Mouse (Mus musculus): ENCODE data around the gene Uck1. TPM values are rescaled to one million over a fixed set of nuclear protein-coding genes. Genes with fewer than 3 reads are reported as not detected.

Uck1 gene
- polyA plus RNA-seq, 1 experiment from 2014 or later = 60.8 TPM

DNA sequence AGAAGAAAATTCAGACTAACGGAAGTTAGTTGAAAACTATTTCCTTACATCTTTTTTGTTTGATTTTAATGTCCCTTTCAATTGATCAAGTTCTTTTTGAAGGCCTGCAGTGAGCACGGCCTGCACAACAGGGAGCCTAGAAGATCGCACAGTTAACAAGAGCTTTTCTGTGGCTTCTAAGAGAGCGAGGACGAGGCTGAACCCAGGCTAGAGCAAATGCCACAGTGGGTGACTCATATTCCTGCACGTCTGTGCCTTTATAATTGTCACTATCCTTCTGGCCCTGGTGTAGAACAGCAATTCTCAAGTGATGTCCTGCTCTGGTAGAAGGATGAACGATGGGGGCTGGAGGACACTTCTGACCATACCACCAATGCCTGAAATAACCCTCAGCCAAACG is 42.3 kb downstream of the Uck1 start:
- Histone ChIP-seq H3K27me3 (ENCODE audit: control insufficient read depth, insufficient read depth, low read depth, low read length) (no peaks in the 10 kb centered on the region), H3K9me3 (ENCODE audit: control insufficient read depth, low read length) (no peaks in the 10 kb centered on the region), H3K4me2 (ENCODE audit: low read depth, low read length) (no peak overlapping the region), H3K9ac (ENCODE audit: low read length) (no peak overlapping the region), H3K4me1 (replicated peaks; ENCODE audit: control insufficient read depth, insufficient read depth, low read length) (0 out of 2 replicates have a peak, but pooled peaks cover 2% of the 10 kb centered on the region), H3K4me3 (ENCODE audit: low read length) (no peak overlapping the region), H3K27ac (ENCODE audit: low read length) (no peak overlapping the region), H3K36me3 (ENCODE audit: control insufficient read depth, insufficient read depth, low read length) (peaks cover 89% of the 10 kb centered on the region)
- ATAC-seq (ENCODE audit: low read depth) = no peak
- WGBS = 84% methylated on average over 8 of the region's 8 CpGs

DNA sequence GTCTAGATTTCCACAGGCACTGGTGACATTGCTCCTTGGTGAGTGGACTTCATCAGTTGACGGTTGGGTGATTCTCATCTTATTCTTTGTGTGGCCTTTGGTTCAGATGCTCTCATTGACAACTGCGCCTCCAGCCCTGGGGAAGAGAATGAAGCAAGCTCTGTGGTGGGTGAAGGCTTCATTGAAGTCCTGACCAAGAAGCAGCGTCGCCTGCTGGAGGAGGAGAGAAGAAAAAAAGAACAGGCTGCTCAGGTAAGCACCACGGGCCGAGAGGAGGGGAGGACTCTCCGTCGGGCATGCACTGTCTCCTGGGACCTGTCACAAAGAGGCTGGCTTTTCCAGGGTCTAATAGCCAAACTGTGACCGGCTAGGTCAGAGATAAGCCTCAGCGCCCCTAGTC is 43.5 kb downstream of the Uck1 start:
- 86% methylated on average over 10 of the region's 10 CpGs for WGBS
- H3K27ac ChIP-seq (ENCODE audit: low read length) = no peak overlapping the region
- H3K4me1 ChIP-seq (replicated peaks; ENCODE audit: control insufficient read depth, insufficient read depth, low read length) = peaks cover 5% of the 10 kb centered on the region
- no peak overlapping the region for H3K4me2 ChIP-seq (ENCODE audit: low read depth, low read length)
- H3K36me3 ChIP-seq (ENCODE audit: control insufficient read depth, insufficient read depth, low read length) = peaks cover 87% of the 10 kb centered on the region
- ATAC-seq (ENCODE audit: low read depth) = no peak
- H3K4me3 ChIP-seq (ENCODE audit: low read length) = no peak overlapping the region
- H3K27me3 ChIP-seq (ENCODE audit: control insufficient read depth, insufficient read depth, low read depth, low read length) = no peaks in the 10 kb centered on the region
- H3K9ac ChIP-seq (ENCODE audit: low read length) = no peak overlapping the region
- H3K9me3 ChIP-seq (ENCODE audit: control insufficient read depth, low read length) = no peaks in the 10 kb centered on the region

DNA sequence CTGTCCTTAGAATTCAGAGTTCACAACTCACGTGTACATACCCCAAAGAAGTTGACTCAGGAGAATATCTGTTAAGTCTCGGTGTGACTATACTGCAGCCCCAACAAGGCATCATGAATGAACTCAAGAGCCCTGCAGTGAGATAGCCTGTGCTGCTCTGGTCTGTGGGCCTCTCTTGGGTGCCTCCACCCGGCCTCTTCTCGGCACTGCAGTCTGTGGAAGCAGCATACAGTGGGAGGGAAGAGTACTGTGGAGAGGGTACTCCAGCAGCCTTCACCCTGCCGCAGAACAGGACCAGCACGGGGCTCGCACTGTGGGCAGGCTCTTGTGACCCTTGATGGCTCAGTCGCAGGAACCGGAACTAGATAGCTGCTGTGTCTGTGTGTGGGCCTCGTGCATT is 44.4 kb downstream of the Uck1 start:
- Histone ChIP-seq H3K27ac (ENCODE audit: low read length) (no peak overlapping the region), H3K4me3 (ENCODE audit: low read length) (no peak overlapping the region), H3K36me3 (ENCODE audit: control insufficient read depth, insufficient read depth, low read length) (peaks cover 86% of the 10 kb centered on the region), H3K9me3 (ENCODE audit: control insufficient read depth, low read length) (no peaks in the 10 kb centered on the region), H3K4me1 (replicated peaks; ENCODE audit: control insufficient read depth, insufficient read depth, low read length) (peaks cover 5% of the 10 kb centered on the region), H3K27me3 (ENCODE audit: control insufficient read depth, insufficient read depth, low read depth, low read length) (no peaks in the 10 kb centered on the region), H3K9ac (ENCODE audit: low read length) (no peak overlapping the region), H3K4me2 (ENCODE audit: low read depth, low read length) (no peak overlapping the region)
- whole genome bisulfite sequencing = 87% methylated on average over 10 of the region's 10 CpGs
- no peak for ATAC-seq (ENCODE audit: low read depth)

DNA sequence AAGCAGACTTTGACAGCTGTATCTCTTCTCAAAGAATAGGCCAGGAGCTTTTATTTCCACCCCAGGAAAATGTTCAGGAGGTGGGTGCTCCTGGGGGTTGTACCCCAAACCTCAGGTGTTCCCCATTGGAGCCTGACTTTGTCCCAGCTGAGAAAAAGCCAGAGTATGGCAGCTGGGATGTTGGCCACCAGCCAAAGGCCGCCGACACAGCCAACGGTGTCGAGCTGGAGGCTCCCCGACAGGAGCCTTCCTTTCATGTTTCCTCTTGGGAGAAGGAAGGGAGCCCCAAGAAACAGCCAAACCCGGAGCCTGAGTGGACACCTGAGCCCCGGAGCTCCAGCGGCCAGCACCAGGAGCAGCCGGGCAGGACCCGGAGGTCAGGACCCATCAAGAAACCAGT is 47.0 kb downstream of the Uck1 start:
- Histone ChIP-seq H3K4me2 (ENCODE audit: low read depth, low read length) (no peak overlapping the region), H3K4me3 (ENCODE audit: low read length) (no peak overlapping the region), H3K36me3 (ENCODE audit: control insufficient read depth, insufficient read depth, low read length) (peaks cover 82% of the 10 kb centered on the region), H3K4me1 (replicated peaks; ENCODE audit: control insufficient read depth, insufficient read depth, low read length) (peaks cover 5% of the 10 kb centered on the region), H3K27me3 (ENCODE audit: control insufficient read depth, insufficient read depth, low read depth, low read length) (no peaks in the 10 kb centered on the region), H3K9ac (ENCODE audit: low read length) (no peak overlapping the region), H3K9me3 (ENCODE audit: control insufficient read depth, low read length) (no peaks in the 10 kb centered on the region), H3K27ac (ENCODE audit: low read length) (no peak overlapping the region; the same call in 1 of the 2 replicates)
- peak; percentile 4; the same call in 1 of the 2 replicates for ATAC-seq (ENCODE audit: low read depth)
- WGBS = 46% methylated on average over 10 of the region's 10 CpGs

DNA sequence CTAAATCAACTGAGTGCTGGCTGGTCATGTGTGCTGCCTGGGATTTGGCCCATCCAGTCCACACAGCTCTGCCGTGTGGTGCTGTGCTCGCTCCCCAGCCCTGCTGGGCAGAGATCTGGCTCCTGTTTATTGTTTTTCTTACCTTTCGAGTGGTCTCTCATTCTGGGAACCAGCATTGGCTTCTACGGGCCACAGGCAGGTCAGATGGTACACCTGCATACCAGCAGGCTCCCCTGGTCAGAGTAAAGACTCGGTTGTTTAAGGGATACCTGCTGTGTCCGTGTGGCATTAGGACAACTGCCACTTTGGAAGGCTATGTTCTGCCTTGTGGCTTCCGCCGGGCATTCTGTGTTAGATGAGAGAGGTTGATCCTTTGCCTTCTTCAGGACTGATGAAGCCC is 48.3 kb downstream of the Uck1 start:
- 89% methylated on average over 8 of the region's 8 CpGs for WGBS
- H3K4me1 ChIP-seq (replicated peaks; ENCODE audit: control insufficient read depth, insufficient read depth, low read length) = peaks cover 5% of the 10 kb centered on the region

DNA sequence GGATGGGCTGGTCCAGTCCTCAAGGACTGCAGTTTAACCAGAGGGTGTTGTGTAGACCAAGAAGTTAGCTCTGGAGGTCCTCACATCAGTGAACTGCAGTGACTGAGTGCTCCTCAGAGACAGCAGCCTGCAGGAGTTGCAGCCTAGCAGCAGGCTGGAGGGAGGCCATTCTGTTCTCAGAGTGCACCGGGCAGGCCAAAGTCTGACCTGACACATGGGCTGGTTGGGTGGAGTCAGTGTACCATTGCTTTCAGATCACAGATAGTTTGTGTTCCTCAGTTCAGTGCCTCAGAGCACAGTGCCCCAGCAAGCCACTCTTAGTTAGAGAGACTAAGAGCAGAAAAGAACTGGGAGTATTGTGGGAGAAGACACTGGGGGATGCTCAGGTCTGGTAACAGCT is 52.3 kb downstream of the Uck1 start:
- H3K9me3 ChIP-seq (ENCODE audit: control insufficient read depth, low read length) = no peaks in the 10 kb centered on the region
- H3K9ac ChIP-seq (ENCODE audit: low read length) = no peak overlapping the region
- H3K27ac ChIP-seq (ENCODE audit: low read length) = no peak overlapping the region
- peaks cover 3% of the 10 kb centered on the region for H3K4me1 ChIP-seq (replicated peaks; ENCODE audit: control insufficient read depth, insufficient read depth, low read length)
- no peak overlapping the region for H3K4me2 ChIP-seq (ENCODE audit: low read depth, low read length)
- no peaks in the 10 kb centered on the region for H3K27me3 ChIP-seq (ENCODE audit: control insufficient read depth, insufficient read depth, low read depth, low read length)
- 89% methylated on average over 1 of the region's 1 CpGs for WGBS
- H3K36me3 ChIP-seq (ENCODE audit: control insufficient read depth, insufficient read depth, low read length) = peaks cover 84% of the 10 kb centered on the region
- no peak overlapping the region for H3K4me3 ChIP-seq (ENCODE audit: low read length)
- ATAC-seq (ENCODE audit: low read depth) = no peak

More for the DNA sequence above, 48.3 kb downstream of the Uck1 start:
- H3K4me2 ChIP-seq (ENCODE audit: low read depth, low read length) = no peak overlapping the region
- H3K9ac ChIP-seq (ENCODE audit: low read length) = no peak overlapping the region
- no peak overlapping the region for H3K4me3 ChIP-seq (ENCODE audit: low read length)
- ATAC-seq (ENCODE audit: low read depth) = no peak
- H3K27me3 ChIP-seq (ENCODE audit: control insufficient read depth, insufficient read depth, low read depth, low read length) = no peaks in the 10 kb centered on the region
- no peaks in the 10 kb centered on the region for H3K9me3 ChIP-seq (ENCODE audit: control insufficient read depth, low read length)
- peaks cover 83% of the 10 kb centered on the region for H3K36me3 ChIP-seq (ENCODE audit: control insufficient read depth, insufficient read depth, low read length)
- no peak overlapping the region for H3K27ac ChIP-seq (ENCODE audit: low read length)

Other genes starting within 250 kb of the Uck1 start
- 4.3 and 4.4 TPM in 2 replicates for gene Fam78a, start 175.3 kb downstream of the Uck1 start, polyA plus RNA-seq (2015; fragmentation: Nextera tagmentation; extraction: Ambion mirVana)
- gene Plpp7, start 164.6 kb downstream of the Uck1 start, polyA plus RNA-seq (2015; fragmentation: Nextera tagmentation; extraction: Ambion mirVana) = 3.6 and 3.9 TPM in 2 replicates
- gene Prrc2b, start 109.1 kb downstream of the Uck1 start, polyA plus RNA-seq (2015; fragmentation: Nextera tagmentation; extraction: Ambion mirVana) = 24.7 and 26.9 TPM in 2 replicates
- gene Pomt1, start 23.6 kb downstream of the Uck1 start, polyA plus RNA-seq (2015; fragmentation: Nextera tagmentation; extraction: Ambion mirVana) = 23.0 and 24.1 TPM in 2 replicates
- 25.8 and 27.9 TPM in 2 replicates for gene Golga2, start 27.2 kb upstream of the Uck1 start, polyA plus RNA-seq (2015; fragmentation: Nextera tagmentation; extraction: Ambion mirVana)
- gene Swi5, start 27.9 kb upstream of the Uck1 start, polyA plus RNA-seq (2015; fragmentation: Nextera tagmentation; extraction: Ambion mirVana) = 396 and 415 TPM in 2 replicates
- gene Ciz1, start 92.2 kb upstream of the Uck1 start, polyA plus RNA-seq (2015; fragmentation: Nextera tagmentation; extraction: Ambion mirVana) = 46.1 and 50.7 TPM in 2 replicates
- 5.7 and 5.9 TPM in 2 replicates for gene Dnm1, start 93.2 kb upstream of the Uck1 start, polyA plus RNA-seq (2015; fragmentation: Nextera tagmentation; extraction: Ambion mirVana)
- gene 1110008P14Rik, start 121.8 kb upstream of the Uck1 start, polyA plus RNA-seq (2015; fragmentation: Nextera tagmentation; extraction: Ambion mirVana) = 34.0 and 36.4 TPM in 2 replicates
- 1.8 and 5.6 TPM in 2 replicates for gene Lcn2, start 128.1 kb upstream of the Uck1 start, polyA plus RNA-seq (2015; fragmentation: Nextera tagmentation; extraction: Ambion mirVana)
- 20.6 and 23.9 TPM in 2 replicates for gene Ptges2, start 135.7 kb upstream of the Uck1 start, polyA plus RNA-seq (2015; fragmentation: Nextera tagmentation; extraction: Ambion mirVana)
- gene Naif1, start 190.3 kb upstream of the Uck1 start, polyA plus RNA-seq (2015; fragmentation: Nextera tagmentation; extraction: Ambion mirVana) = 6.5 and 6.8 TPM in 2 replicates
- 16.0 and 17.5 TPM in 2 replicates for gene Slc25a25, start 191.3 kb upstream of the Uck1 start, polyA plus RNA-seq (2015; fragmentation: Nextera tagmentation; extraction: Ambion mirVana)